8 mouse cellular contexts compared by ENCODE assay signal in genomic region chr16:17617922-17618565, GRCm38 (mm10). TPM values are rescaled to one million over a fixed set of nuclear protein-coding genes. Genes with fewer than 3 reads are reported as not detected.
DNase-seq lines count a peak whose midpoint lies in the region; ATAC-seq and TF ChIP-seq lines count a peak whose summit lies in the region.

No protein-coding gene starts in this region.

- TF ChIP-seq EP300 in lung, postnatal 0 days (IDR thresholded peaks at IDR 0.05), result no peak

- H3K27ac ChIP-seq in gastrocnemius, adult 2 months, result no peak overlapping the region
- H3K27ac ChIP-seq in heart, embryonic 10.5 days, result no peak overlapping the region
- H3K27ac ChIP-seq in lung, postnatal 0 days (ENCODE audit: low read length), result no peak overlapping the region

- H3K4me3 ChIP-seq in gastrocnemius, adult 2 months, result no peak overlapping the region
- peak overlapping the region; percentile 6; the same call in 1 of the 2 replicates for H3K4me3 ChIP-seq in heart, embryonic 10.5 days
- H3K4me3 ChIP-seq in lung, postnatal 0 days (ENCODE audit: low read depth, low read length), result no peak overlapping the region

- ATAC-seq in Patski, result no peak
- ATAC-seq in common myeloid progenitor, adult 5-6 weeks (replicated peaks; ENCODE audit: low read depth, poor library complexity, severe bottlenecking), result peak; percentile 78
- peak; percentile 74 for ATAC-seq in lung, postnatal 0 days

- H3K4me1 ChIP-seq in heart, embryonic 10.5 days, result peaks cover 10% of the 10 kb centered on the region
- H3K4me1 ChIP-seq in lung, postnatal 0 days (ENCODE audit: insufficient read depth, low read depth, low read length), result no peaks in the 10 kb centered on the region; the same call in 1 of the 2 replicates

- CTCF ChIA-PET in Patski (lab: Charles Lee), result interaction anchor here (1.1 to 5.0 kb wide), 4 partner anchors 9 to 60 kb away, joined by 3 to 45 read pairs (median 14); partner anchors contain the start of genes Lrrc74b and P2rx6

- H3K9ac ChIP-seq in lung, postnatal 0 days (replicated peaks; ENCODE audit: low read depth), result no peak overlapping the region

- no peaks in the 10 kb centered on the region for H3K9me3 ChIP-seq in heart, embryonic 10.5 days
- no peaks in the 10 kb centered on the region for H3K9me3 ChIP-seq in lung, postnatal 0 days (ENCODE audit: low read length)

- intact Hi-C loops in gastrocnemius, adult 2 months (cut with DNase I), result loop anchor here (2.0 kb wide), 1 partner anchor 59 kb away; no protein-coding TSS in a partner anchor

- POLR2A ChIA-PET in Patski (lab: Charles Lee), result no interaction called here

- in situ Hi-C loops in Patski (cut with MboI; ENCODE audit: low pct_unique_long_range_greater_than_20kb), result no loop called here

- WGBS in heart, embryonic 10.5 days, result 16% methylated on average over 13 of the region's 13 CpGs
- 9% methylated on average over 13 of the region's 13 CpGs for WGBS in lung, postnatal 0 days

- DNase-seq in gastrocnemius, adult 2 months, result peak; percentile 49
- no peak for DNase-seq in gastrocnemius, postnatal 25 days
- no peak for DNase-seq in Patski (ENCODE audit: low read depth, low spot score)
- no peak for DNase-seq in heart, embryonic 10.5 days (ENCODE audit: low spot score)
- DNase-seq in kidney, postnatal 14 days, result peak; percentile 65
- peak; percentile 64 for DNase-seq in lung, postnatal 0 days (ENCODE audit: low spot score)
- peak; percentile 61 for DNase-seq in spleen, adult 12 weeks (ENCODE audit: low spot score)

- TF ChIP-seq CTCF in gastrocnemius, adult 2 months (IDR thresholded peaks at IDR 0.05), result peak; percentile 64
- TF ChIP-seq CTCF in Patski (IDR thresholded peaks at IDR 0.05), result peak; percentile 80
- TF ChIP-seq CTCF in lung, postnatal 0 days (IDR thresholded peaks at IDR 0.05), result peak; percentile 80

- peaks cover 12% of the 10 kb centered on the region; the same call in 1 of the 2 replicates for H3K36me3 ChIP-seq in heart, embryonic 10.5 days
- no peaks in the 10 kb centered on the region for H3K36me3 ChIP-seq in lung, postnatal 0 days (ENCODE audit: insufficient read depth, low read length)

- H3K27me3 ChIP-seq in Patski, result no peaks in the 10 kb centered on the region
- H3K27me3 ChIP-seq in heart, embryonic 10.5 days (ENCODE audit: insufficient read depth, poor library complexity, severe bottlenecking), result 0 out of 2 replicates have a peak, but pooled peaks cover 2% of the 10 kb centered on the region
- H3K27me3 ChIP-seq in lung, postnatal 0 days (replicated peaks; ENCODE audit: insufficient read depth, low read length), result no peaks in the 10 kb centered on the region

- no peak overlapping the region for H3K4me2 ChIP-seq in lung, postnatal 0 days (replicated peaks; ENCODE audit: low read depth, low read length)

RNA-seq across cellular contexts. Expression of gene Smpd4, which starts 1.1 kb away (rescaled TPM):
- 10 to 100 TPM; 10.8 to 11.2 TPM for total RNA-seq in gastrocnemius, adult 2 months (2021)
- 1 to 10 TPM; 7.5 to 9.0 TPM for total RNA-seq in gastrocnemius, postnatal 25 days (2021)
- 31.3 TPM for polyA plus RNA-seq in Patski (2021)
- 31.2 and 34.8 TPM in 2 replicates for total RNA-seq in common myeloid progenitor, adult 5-6 weeks (2017)
- 39.1 and 44.2 TPM in 2 replicates for polyA plus RNA-seq in heart, embryonic 10.5 days (2016; fragmentation: Nextera tagmentation; extraction: Ambion mirVana)
- 7.9 and 8.8 TPM in 2 replicates for polyA plus RNA-seq in lung, postnatal 0 days (2015; fragmentation: Nextera tagmentation; extraction: Ambion mirVana)

RNA-seq across cellular contexts. Expression of gene Ccdc74a, which starts 28.2 kb away (rescaled TPM):
- under 1 TPM; 0.61 to 0.78 TPM for total RNA-seq in gastrocnemius, adult 2 months (2021)
- total RNA-seq in gastrocnemius, postnatal 25 days (2021), result 1 to 10 TPM in 1 of 2 experiments, under 1 TPM in 1; 0.77 to 1.6 TPM
- 9.6 TPM for polyA plus RNA-seq in Patski (2021)
- total RNA-seq in common myeloid progenitor, adult 5-6 weeks (2017), result 2.2 and 4.4 TPM in 2 replicates
- 4.4 and 5.8 TPM in 2 replicates for polyA plus RNA-seq in heart, embryonic 10.5 days (2016; fragmentation: Nextera tagmentation; extraction: Ambion mirVana)
- polyA plus RNA-seq in lung, postnatal 0 days (2015; fragmentation: Nextera tagmentation; extraction: Ambion mirVana), result 10.4 and 13.0 TPM in 2 replicates

RNA-seq across cellular contexts. Expression of gene Slc7a4, which starts 35.0 kb away (rescaled TPM):
- total RNA-seq in gastrocnemius, adult 2 months (2021), result under 1 TPM in 1 of 2 experiments, not detected in 1; 0.22 TPM
- under 1 TPM; 0.32 to 0.36 TPM for total RNA-seq in gastrocnemius, postnatal 25 days (2021)
- polyA plus RNA-seq in Patski (2021), result 3.7 TPM
- 7.1 and 10.2 TPM in 2 replicates for total RNA-seq in common myeloid progenitor, adult 5-6 weeks (2017)
- 3.3 and 8.5 TPM in 2 replicates for polyA plus RNA-seq in heart, embryonic 10.5 days (2016; fragmentation: Nextera tagmentation; extraction: Ambion mirVana)
- 12.2 and 14.5 TPM in 2 replicates for polyA plus RNA-seq in lung, postnatal 0 days (2015; fragmentation: Nextera tagmentation; extraction: Ambion mirVana)

RNA-seq across cellular contexts. Expression of gene P2rx6, which starts 56.4 kb away (rescaled TPM):
- total RNA-seq in gastrocnemius, adult 2 months (2021), result 10 to 100 TPM in 1 of 2 experiments, 1 to 10 TPM in 1; 9.9 to 11.7 TPM
- 1 to 10 TPM; 8.7 to 9.1 TPM for total RNA-seq in gastrocnemius, postnatal 25 days (2021)
- 0.87 TPM for polyA plus RNA-seq in Patski (2021)
- 0.05 TPM in 1 of 2 replicates, not detected in the other for total RNA-seq in common myeloid progenitor, adult 5-6 weeks (2017)
- 0.39 and 0.73 TPM in 2 replicates for polyA plus RNA-seq in heart, embryonic 10.5 days (2016; fragmentation: Nextera tagmentation; extraction: Ambion mirVana)
- 3.3 and 3.6 TPM in 2 replicates for polyA plus RNA-seq in lung, postnatal 0 days (2015; fragmentation: Nextera tagmentation; extraction: Ambion mirVana)

RNA-seq across cellular contexts. Expression of gene Lrrc74b, which starts 57.0 kb away (rescaled TPM):
- 1 to 10 TPM; 1.6 to 1.8 TPM for total RNA-seq in gastrocnemius, adult 2 months (2021)
- total RNA-seq in gastrocnemius, postnatal 25 days (2021), result 1 to 10 TPM; 1.2 to 2.0 TPM
- 0.03 TPM for polyA plus RNA-seq in Patski (2021)
- total RNA-seq in common myeloid progenitor, adult 5-6 weeks (2017), result 0.05 TPM in 1 of 2 replicates, not detected in the other
- 0.12 and 0.26 TPM in 2 replicates for polyA plus RNA-seq in heart, embryonic 10.5 days (2016; fragmentation: Nextera tagmentation; extraction: Ambion mirVana)
- 5.3 and 7.7 TPM in 2 replicates for polyA plus RNA-seq in lung, postnatal 0 days (2015; fragmentation: Nextera tagmentation; extraction: Ambion mirVana)

Comparison
In these comparisons a context has a peak if more than half of its experiments do, and no peak if none do; other contexts are left out.
1. DNase-seq: peak in gastrocnemius, adult 2 months (single experiment), kidney, postnatal 14 days (single experiment), lung, postnatal 0 days (single experiment) and spleen, adult 12 weeks (single experiment); none in gastrocnemius, postnatal 25 days (single experiment), Patski (single experiment) and heart, embryonic 10.5 days (single experiment).
2. Peak in every context shown above with its lines, with median percentiles within 50 percentile points of each other: CTCF ChIP-seq.